Mouse (Mus musculus): ENCODE data around the gene Lsp1. TPM values are rescaled to one million over a fixed set of nuclear protein-coding genes. Genes with fewer than 3 reads are reported as not detected.

Gene Lsp1
- polyA plus RNA-seq, 1 experiment: 298 TPM

- H3K4me2 ChIP-seq (ENCODE audit: low read depth): no peak overlapping the region
- no peak for TF ChIP-seq MAX (IDR thresholded peaks at IDR 0.05; ENCODE audit: low read depth)
- TF ChIP-seq REST (IDR thresholded peaks at IDR 0.05; ENCODE audit: insufficient read depth, insufficient read length): no peak
- no peak for TF ChIP-seq USF1 (IDR thresholded peaks at IDR 0.05; ENCODE audit: low read depth)
- no peak for TF ChIP-seq POLR2AphosphoS2 (IDR thresholded peaks at IDR 0.05; ENCODE audit: insufficient read length, low read depth)
- no peak for TF ChIP-seq CEBPB (IDR thresholded peaks at IDR 0.05; ENCODE audit: insufficient read depth, poor library complexity, severe bottlenecking)
- no peak for TF ChIP-seq SRF (IDR thresholded peaks at IDR 0.05; ENCODE audit: control insufficient read depth, insufficient read length, low read depth)
- TF ChIP-seq POLR2A (IDR thresholded peaks at IDR 0.05; ENCODE audit: insufficient read length, low read depth): no peak
- TF ChIP-seq E2F4 (IDR thresholded peaks at IDR 0.05; ENCODE audit: insufficient read depth): no peak
- TF ChIP-seq TCF3 (IDR thresholded peaks at IDR 0.05; ENCODE audit: insufficient read length, low read depth): no peak
- no peak for TF ChIP-seq MYOG (IDR thresholded peaks at IDR 0.05; ENCODE audit: control insufficient read depth in 1 of 3, insufficient read depth in 1 of 3, insufficient read length in 2 of 3, low read depth in 2 of 3)
- no peak for TF ChIP-seq TCF12 (IDR thresholded peaks at IDR 0.05; ENCODE audit: insufficient read depth, poor library complexity, severe bottlenecking)
- TF ChIP-seq MYOD1 (IDR thresholded peaks at IDR 0.05; ENCODE audit: control insufficient read depth in 1 of 3, insufficient read length in 2 of 3, low read depth in 2 of 3): no peak
- no peaks in the 10 kb centered on the region for H3K36me3 ChIP-seq (ENCODE audit: control insufficient read depth, insufficient read depth)
- H3ac ChIP-seq (ENCODE audit: control insufficient read depth, insufficient read length): no peak overlapping the region
- no peaks in the 10 kb centered on the region for H3K79me2 ChIP-seq (ENCODE audit: control insufficient read depth, insufficient read depth)
- H3K27me3 ChIP-seq (ENCODE audit: control insufficient read depth, insufficient read depth, insufficient read length): peaks cover 10% of the 10 kb centered on the region
- H3K4me3 ChIP-seq: no peak overlapping the region
Measured at GRCm38 (mm10) chr7:142525342-142526178, 65.0 kb downstream of the Lsp1 start.

- H3K4me3 ChIP-seq: no peak overlapping the region
- no peak overlapping the region for H3K4me2 ChIP-seq (ENCODE audit: low read depth)
- peaks cover 3% of the 10 kb centered on the region for H3K79me2 ChIP-seq (ENCODE audit: control insufficient read depth, insufficient read depth)
- no peak overlapping the region for H3ac ChIP-seq (ENCODE audit: control insufficient read depth, insufficient read length)
- H3K36me3 ChIP-seq (ENCODE audit: control insufficient read depth, insufficient read depth): no peaks in the 10 kb centered on the region
- H3K27me3 ChIP-seq (ENCODE audit: control insufficient read depth, insufficient read depth, insufficient read length): peaks cover 10% of the 10 kb centered on the region
- TF ChIP-seq MYOD1 (IDR thresholded peaks at IDR 0.05; ENCODE audit: control insufficient read depth in 1 of 3, insufficient read length in 2 of 3, low read depth in 2 of 3) (no peak), POLR2AphosphoS2 (IDR thresholded peaks at IDR 0.05; ENCODE audit: insufficient read length, low read depth) (no peak), TCF3 (IDR thresholded peaks at IDR 0.05; ENCODE audit: insufficient read length, low read depth) (no peak), TCF12 (IDR thresholded peaks at IDR 0.05; ENCODE audit: insufficient read depth, poor library complexity, severe bottlenecking) (no peak), E2F4 (IDR thresholded peaks at IDR 0.05; ENCODE audit: insufficient read depth) (no peak), POLR2A (IDR thresholded peaks at IDR 0.05; ENCODE audit: insufficient read length, low read depth) (no peak), CEBPB (IDR thresholded peaks at IDR 0.05; ENCODE audit: insufficient read depth, poor library complexity, severe bottlenecking) (no peak), MAX (IDR thresholded peaks at IDR 0.05; ENCODE audit: low read depth) (no peak), MYOG (IDR thresholded peaks at IDR 0.05; ENCODE audit: control insufficient read depth in 1 of 3, insufficient read depth in 1 of 3, insufficient read length in 2 of 3, low read depth in 2 of 3) (no peak), REST (IDR thresholded peaks at IDR 0.05; ENCODE audit: insufficient read depth, insufficient read length) (no peak), USF1 (IDR thresholded peaks at IDR 0.05; ENCODE audit: low read depth) (no peak), SRF (IDR thresholded peaks at IDR 0.05; ENCODE audit: control insufficient read depth, insufficient read length, low read depth) (no peak)
Measured at GRCm38 (mm10) chr7:142529350-142529749, 68.7 kb downstream of the Lsp1 start.

GRCm38 (mm10) chr7:142531973-142532521, 71.4 kb downstream of the Lsp1 start:
- H3K79me2 ChIP-seq (ENCODE audit: control insufficient read depth, insufficient read depth): peaks cover 3% of the 10 kb centered on the region
- no peak overlapping the region for H3ac ChIP-seq (ENCODE audit: control insufficient read depth, insufficient read length)
- peak overlapping the region; percentile 63 for H3K4me2 ChIP-seq (ENCODE audit: low read depth)
- TF ChIP-seq MYOG (IDR thresholded peaks at IDR 0.05; ENCODE audit: control insufficient read depth in 1 of 3, insufficient read depth in 1 of 3, insufficient read length in 2 of 3, low read depth in 2 of 3) (no peak), POLR2AphosphoS2 (IDR thresholded peaks at IDR 0.05; ENCODE audit: insufficient read length, low read depth) (no peak), E2F4 (IDR thresholded peaks at IDR 0.05; ENCODE audit: insufficient read depth) (no peak), MAX (IDR thresholded peaks at IDR 0.05; ENCODE audit: low read depth) (no peak), USF1 (IDR thresholded peaks at IDR 0.05; ENCODE audit: low read depth) (no peak), POLR2A (IDR thresholded peaks at IDR 0.05; ENCODE audit: insufficient read length, low read depth) (no peak)
- H3K36me3 ChIP-seq (ENCODE audit: control insufficient read depth, insufficient read depth): peaks cover 3% of the 10 kb centered on the region
- H3K27me3 ChIP-seq (ENCODE audit: control insufficient read depth, insufficient read depth, insufficient read length): peaks cover 5% of the 10 kb centered on the region
- H3K4me3 ChIP-seq: peak overlapping the region; percentile 58

- H3K4me2 ChIP-seq (ENCODE audit: low read depth): peak within 1 kb of the TSS; percentile 89
- H3K4me3 ChIP-seq: peak within 1 kb of the TSS; percentile 58
- peak within 1 kb of the TSS; percentile 7 for H3ac ChIP-seq (ENCODE audit: control insufficient read depth, insufficient read length)
- no peak for TF ChIP-seq CEBPB (IDR thresholded peaks at IDR 0.05; ENCODE audit: insufficient read depth, poor library complexity, severe bottlenecking)
- TF ChIP-seq E2F4 (IDR thresholded peaks at IDR 0.05; ENCODE audit: insufficient read depth): no peak
- TF ChIP-seq MYOG (IDR thresholded peaks at IDR 0.05; ENCODE audit: control insufficient read depth in 1 of 3, insufficient read depth in 1 of 3, insufficient read length in 2 of 3, low read depth in 2 of 3): no peak
- TF ChIP-seq USF1 (IDR thresholded peaks at IDR 0.05; ENCODE audit: low read depth): no peak
- TF ChIP-seq MYOD1 (IDR thresholded peaks at IDR 0.05; ENCODE audit: control insufficient read depth in 1 of 3, insufficient read length in 2 of 3, low read depth in 2 of 3): no peak
- peaks cover 5% of the 10 kb centered on the region for H3K27me3 ChIP-seq (ENCODE audit: control insufficient read depth, insufficient read depth, insufficient read length)
- peaks cover 3% of the 10 kb centered on the region for H3K36me3 ChIP-seq (ENCODE audit: control insufficient read depth, insufficient read depth)
- H3K79me2 ChIP-seq (ENCODE audit: control insufficient read depth, insufficient read depth): peaks cover 3% of the 10 kb centered on the region
Measured at GRCm38 (mm10) chr7:142532671-142533058, 72.1 kb downstream of the Lsp1 start, which contains the start of gene Mrpl23. Gene Mrpl23 (plus strand): TSS chr7:142532686.

Data from myocyte (in vitro differentiated cells).